Mouse (Mus musculus) cerebellum, adult 2 months (tissue): ENCODE data around the gene Epha4.

Source experiments
- CTCF ChIP-seq: fragments of 200-500 bp; IDR thresholded peaks from 2 replicates; pipeline ENCODE4 v1.5.1; 2011; ENCODE audit warnings: low read depth, mild to moderate bottlenecking, control low read depth, low read length, moderate library complexity, borderline replicate concordance; ENCODE audit not compliant: insufficient read depth
- POLR2A ChIP-seq: fragments of 200-500 bp; IDR thresholded peaks from 2 replicates; pipeline ENCODE4 v1.6.1; 2011; ENCODE audit warnings: low read length, control low read depth, borderline replicate concordance; ENCODE audit not compliant: insufficient read depth

DNA sequence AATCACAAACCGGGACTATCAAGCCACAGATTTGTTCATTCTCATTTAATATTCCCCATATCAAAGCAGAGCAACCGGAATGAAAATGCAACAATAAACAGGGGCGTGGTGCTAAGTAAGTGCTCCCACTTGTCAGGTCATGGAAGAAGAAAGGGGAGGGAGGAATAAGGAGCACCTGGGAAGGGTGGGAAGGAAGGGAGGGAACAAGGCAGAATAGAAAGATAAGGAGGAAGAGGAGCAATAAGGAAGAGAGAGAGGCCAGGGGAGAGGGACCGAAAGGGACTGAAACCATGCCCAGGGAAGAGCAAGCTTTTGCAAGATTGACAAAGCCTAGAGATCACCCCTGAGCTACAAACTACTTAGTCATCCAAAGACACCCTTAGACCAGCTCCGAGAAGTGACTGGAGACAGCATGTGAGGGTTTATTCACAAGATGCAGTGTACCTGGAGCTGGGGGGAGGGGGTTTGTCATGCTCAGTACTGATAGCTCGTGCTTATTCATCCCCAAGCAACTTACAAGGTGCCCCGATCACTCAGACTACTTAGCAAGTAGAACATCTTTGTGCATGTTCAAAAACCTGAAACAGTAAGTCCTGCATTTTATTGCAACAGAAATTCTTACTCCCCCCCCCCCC, 56.0 kb downstream of the Epha4 start:
- TF ChIP-seq CTCF = no peak
- no peak for TF ChIP-seq POLR2A
